Mouse (Mus musculus): ENCODE measurements around the gene Abraxas1.

Gene Abraxas1

DNA sequence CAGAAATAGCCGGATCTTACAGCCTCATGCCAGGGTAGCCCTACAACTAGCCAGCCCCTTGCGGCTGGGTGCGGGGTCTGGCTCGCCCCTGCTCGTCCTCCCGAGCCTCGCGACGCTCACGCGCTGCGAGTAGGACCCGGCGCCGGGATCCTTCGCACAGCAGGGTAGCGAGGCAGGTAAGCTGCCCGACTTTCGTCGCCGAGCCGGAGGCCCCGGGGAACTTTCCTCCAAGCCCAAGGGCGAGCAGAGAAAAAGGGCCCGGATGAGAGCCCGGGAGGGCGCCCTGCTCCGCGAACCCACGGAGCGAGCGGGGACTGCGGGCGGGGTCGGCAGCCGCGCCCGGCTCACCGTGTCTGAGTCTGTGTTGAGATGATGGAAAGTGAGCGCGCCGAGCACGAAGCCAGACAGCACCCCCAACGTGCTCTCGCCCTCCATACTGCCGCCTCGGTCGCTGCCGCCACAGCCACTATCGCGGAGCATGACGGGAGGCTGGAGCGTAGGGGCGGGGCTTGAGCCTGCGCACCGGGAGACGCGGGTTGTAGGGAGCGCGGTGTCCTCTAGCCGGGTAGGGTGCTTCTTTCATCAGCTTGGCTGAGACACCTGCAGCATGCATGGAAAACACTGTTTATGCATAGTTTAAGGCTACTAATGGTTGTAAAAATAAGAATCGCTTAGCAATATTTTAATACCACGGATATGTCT lies at the start of gene Abraxas1:
Gene Abraxas1 (minus strand): TSS at position 483 of the 702 bp plus-strand sequence.
- in situ Hi-C loops (cut with MboI; ENCODE audit: low pct_unique_long_range_greater_than_20kb in 1 of 2, low sequenced_read_pairs in 2 of 2, unreplicated experiment in 1 of 2): loop anchor here in 1 of 2 experiments (5.0 kb wide), 1 partner anchor 92 kb away; no protein-coding TSS in a partner anchor

- in situ Hi-C loops (cut with MboI; ENCODE audit: low pct_unique_long_range_greater_than_20kb in 1 of 2, low sequenced_read_pairs in 2 of 2, unreplicated experiment in 1 of 2): loop anchor here in 1 of 2 experiments (5.0 kb wide), 1 partner anchor 38 kb away; no protein-coding TSS in a partner anchor
Measured at GRCm38 (mm10) chr5:100869197-100869895, 48.6 kb upstream of the Abraxas1 start.

- in situ Hi-C loops (cut with MboI; ENCODE audit: low pct_unique_long_range_greater_than_20kb in 1 of 2, low sequenced_read_pairs in 2 of 2, unreplicated experiment in 1 of 2): loop anchor here in 1 of 2 experiments (5.0 kb wide), 1 partner anchor 41 kb away; no protein-coding TSS in a partner anchor
Measured at GRCm38 (mm10) chr5:100866183-100866582, 45.4 kb upstream of the Abraxas1 start.

DNA sequence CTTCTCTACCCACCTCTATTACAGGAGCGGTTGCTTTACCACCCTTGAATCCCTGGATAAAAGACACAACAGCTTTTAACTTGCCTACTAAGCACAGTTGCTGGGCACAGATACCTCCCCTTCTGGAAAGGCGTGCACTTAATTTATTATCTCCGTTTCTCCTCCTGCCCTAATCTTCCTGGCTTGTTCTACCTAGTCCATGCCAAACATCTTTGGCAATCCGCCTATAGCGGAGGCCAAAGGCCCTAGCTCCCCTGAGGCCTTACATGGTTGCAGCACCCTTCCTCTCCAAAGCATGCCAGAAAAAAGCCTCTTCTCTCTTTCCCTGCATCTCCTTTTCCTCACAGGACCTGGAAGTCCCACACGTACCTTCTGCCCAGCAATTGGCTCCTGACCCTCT lies 43.7 kb upstream of the Abraxas1 start:
- in situ Hi-C loops (cut with MboI; ENCODE audit: low pct_unique_long_range_greater_than_20kb in 1 of 2, low sequenced_read_pairs in 2 of 2, unreplicated experiment in 1 of 2): no loop called here

GRCm38 (mm10) chr5:100863091-100863490 lies 42.3 kb upstream of the Abraxas1 start:
- in situ Hi-C loops (cut with MboI; ENCODE audit: low pct_unique_long_range_greater_than_20kb in 1 of 2, low sequenced_read_pairs in 2 of 2, unreplicated experiment in 1 of 2): no loop called here

DNA sequence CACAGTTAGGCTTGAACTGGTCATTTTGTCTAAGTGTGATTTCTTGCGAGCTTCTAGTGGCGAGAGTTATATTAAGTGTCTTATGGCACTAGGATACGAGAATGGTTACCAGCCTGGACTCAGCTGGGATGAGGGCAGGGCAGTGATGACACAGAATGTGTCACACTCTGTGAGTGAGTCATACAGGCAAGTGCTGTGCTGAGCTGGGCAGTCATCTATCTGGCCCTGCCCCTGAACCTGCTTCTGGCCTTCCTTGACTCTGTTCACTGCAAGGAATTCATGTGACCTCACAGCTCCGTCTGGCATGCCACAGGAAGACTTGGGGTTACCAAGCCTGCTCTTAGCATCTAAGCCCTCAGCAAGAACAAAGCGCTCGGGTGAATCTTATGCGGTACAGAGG lies 41.0 kb upstream of the Abraxas1 start:
- in situ Hi-C loops (cut with MboI; ENCODE audit: low pct_unique_long_range_greater_than_20kb in 1 of 2, low sequenced_read_pairs in 2 of 2, unreplicated experiment in 1 of 2): no loop called here

- in situ Hi-C loops (cut with MboI; ENCODE audit: low pct_unique_long_range_greater_than_20kb in 1 of 2, low sequenced_read_pairs in 2 of 2, unreplicated experiment in 1 of 2): no loop called here
Measured at GRCm38 (mm10) chr5:100861140-100861539, 40.4 kb upstream of the Abraxas1 start.

- in situ Hi-C loops (cut with MboI; ENCODE audit: low pct_unique_long_range_greater_than_20kb in 1 of 2, low sequenced_read_pairs in 2 of 2, unreplicated experiment in 1 of 2): no loop called here
Measured at GRCm38 (mm10) chr5:100860417-100861053, 39.8 kb upstream of the Abraxas1 start.

- in situ Hi-C loops (cut with MboI; ENCODE audit: low pct_unique_long_range_greater_than_20kb in 1 of 2, low sequenced_read_pairs in 2 of 2, unreplicated experiment in 1 of 2): no loop called here
Measured at GRCm38 (mm10) chr5:100856552-100856951, 35.8 kb upstream of the Abraxas1 start.

DNA sequence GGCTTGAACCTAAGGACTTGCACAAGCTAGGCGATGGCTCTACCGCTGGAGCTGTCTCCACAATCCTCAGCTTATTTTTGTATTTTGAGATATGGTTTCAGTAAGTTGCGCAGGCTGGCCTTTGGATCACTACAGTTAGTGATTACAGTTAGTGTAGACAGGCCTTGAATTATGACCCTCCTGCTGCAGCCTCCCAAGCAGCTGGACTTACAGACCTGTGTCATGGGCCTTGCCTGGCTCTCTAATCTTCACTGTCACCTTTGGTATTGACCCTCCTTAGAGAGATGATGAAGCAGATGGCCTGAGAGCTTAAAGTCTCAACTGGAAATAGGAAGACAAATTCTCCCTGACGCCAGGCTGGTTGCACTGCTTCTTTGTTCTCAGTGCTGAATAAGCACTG lies 33.2 kb upstream of the Abraxas1 start:
- in situ Hi-C loops (cut with MboI; ENCODE audit: low pct_unique_long_range_greater_than_20kb in 1 of 2, low sequenced_read_pairs in 2 of 2, unreplicated experiment in 1 of 2): no loop called here

DNA sequence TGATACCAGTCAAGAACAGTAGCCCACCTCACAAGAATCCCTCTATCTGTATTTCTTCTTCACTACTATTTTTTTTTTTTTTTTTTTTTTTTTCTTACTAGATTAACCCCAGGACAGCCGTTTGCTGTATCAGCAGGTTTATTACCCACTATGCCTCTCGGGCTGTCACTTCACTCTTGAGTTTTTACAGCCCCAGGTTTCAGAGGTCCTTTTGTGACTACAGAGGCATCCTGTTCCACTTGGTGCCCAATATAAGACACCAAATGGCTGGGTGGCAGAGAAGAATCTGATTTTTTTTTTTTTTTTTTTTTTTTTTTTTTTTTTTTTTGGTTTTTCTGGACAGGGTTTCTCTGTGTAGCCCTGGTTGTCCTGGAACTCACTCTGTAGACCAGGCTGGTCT lies 26.4 kb upstream of the Abraxas1 start:
- in situ Hi-C loops (cut with MboI; ENCODE audit: low pct_unique_long_range_greater_than_20kb in 1 of 2, low sequenced_read_pairs in 2 of 2, unreplicated experiment in 1 of 2): loop anchor here in 1 of 2 experiments (10.0 kb wide), 1 partner anchor 818 kb away; the partner anchor contains the start of gene Nkx6-1

DNA sequence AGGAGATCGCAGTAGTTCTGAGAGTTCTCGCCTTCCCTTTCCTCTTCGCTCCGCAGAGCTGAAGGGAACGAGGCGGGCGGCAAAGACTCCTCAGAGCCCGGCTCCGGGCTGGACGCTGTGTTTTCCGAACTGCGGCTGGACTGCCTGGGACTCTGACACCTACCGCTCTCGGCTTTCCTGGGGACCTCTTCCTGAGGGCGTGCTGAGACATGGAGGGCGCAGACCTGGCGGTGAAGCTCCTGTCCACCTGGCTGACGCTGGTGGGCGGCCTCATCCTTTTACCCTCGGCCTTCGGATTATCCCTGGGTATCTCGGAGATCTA lies 25.8 kb upstream of the Abraxas1 start:
- in situ Hi-C loops (cut with MboI; ENCODE audit: low pct_unique_long_range_greater_than_20kb in 1 of 2, low sequenced_read_pairs in 2 of 2, unreplicated experiment in 1 of 2): loop anchor here in 1 of 2 experiments (10.0 kb wide), 1 partner anchor 818 kb away; the partner anchor contains the start of gene Nkx6-1

DNA sequence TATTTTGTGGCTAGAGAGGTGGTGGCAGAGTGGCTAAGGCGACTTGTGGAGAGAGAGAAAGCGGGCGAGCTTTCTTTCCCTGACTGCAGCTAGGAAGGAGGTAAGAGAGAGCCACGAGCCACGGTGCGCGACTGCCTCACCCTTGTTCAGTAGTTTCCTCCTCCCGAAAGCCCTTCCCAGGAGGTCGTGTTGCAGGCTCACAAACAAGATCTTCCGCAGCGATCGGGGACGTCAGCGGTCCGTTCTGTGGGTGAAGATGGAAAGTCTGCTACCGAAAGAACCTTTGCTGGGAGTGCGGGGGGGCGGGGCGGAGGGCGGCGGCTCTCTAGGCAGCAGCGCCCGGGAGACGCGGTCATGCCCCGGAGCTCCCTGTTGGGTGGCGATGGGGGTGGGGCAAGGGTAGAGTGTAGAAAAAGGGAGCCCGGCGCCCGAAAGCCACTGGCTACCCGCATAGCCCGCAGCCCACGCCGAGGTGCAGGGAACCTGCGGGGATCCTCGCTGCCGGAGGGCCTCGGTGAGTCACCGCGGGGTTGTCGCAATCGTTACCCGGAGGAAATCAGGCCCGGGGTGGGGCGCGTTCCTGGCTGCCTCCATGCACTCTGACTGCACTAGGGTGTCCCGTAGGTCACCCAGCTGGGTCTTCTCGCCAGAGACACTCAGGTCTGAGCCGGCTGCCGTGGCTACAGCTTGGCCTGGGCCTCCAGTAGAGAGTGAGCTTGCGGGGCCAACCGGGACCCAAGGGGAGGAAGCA lies 25.3 kb upstream of the Abraxas1 start:
- in situ Hi-C loops (cut with MboI; ENCODE audit: low pct_unique_long_range_greater_than_20kb in 1 of 2, low sequenced_read_pairs in 2 of 2, unreplicated experiment in 1 of 2): loop anchor here in 1 of 2 experiments (10.0 kb wide), 1 partner anchor 819 kb away; the partner anchor contains the start of gene Nkx6-1

DNA sequence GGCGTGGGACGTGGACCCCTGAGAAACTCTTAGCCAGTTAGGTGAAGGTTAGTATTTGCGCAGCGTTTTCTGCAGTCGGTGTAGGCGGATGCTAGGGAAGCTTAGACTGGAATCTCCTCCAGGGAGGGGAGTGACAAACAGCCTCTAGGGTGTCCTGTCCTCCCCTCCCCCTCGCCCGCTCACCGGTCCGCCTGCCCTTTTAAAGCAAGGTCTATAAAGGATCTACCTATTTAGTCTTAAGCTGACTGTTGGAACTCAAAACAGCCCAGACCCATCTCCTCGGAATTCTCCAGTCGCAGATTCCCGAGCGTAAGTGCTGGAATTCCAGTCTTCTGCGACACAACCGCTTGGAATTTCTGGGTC lies 24.7 kb upstream of the Abraxas1 start, which contains the start of gene Gpat3:
Gene Gpat3 (plus strand): TSS at position 229 of the 363 bp plus-strand sequence.
- in situ Hi-C loops (cut with MboI; ENCODE audit: low pct_unique_long_range_greater_than_20kb in 1 of 2, low sequenced_read_pairs in 2 of 2, unreplicated experiment in 1 of 2): loop anchor here in 1 of 2 experiments (10.0 kb wide), 1 partner anchor 819 kb away; the partner anchor contains the start of gene Nkx6-1

- in situ Hi-C loops (cut with MboI; ENCODE audit: low pct_unique_long_range_greater_than_20kb in 1 of 2, low sequenced_read_pairs in 2 of 2, unreplicated experiment in 1 of 2): loop anchor here in 1 of 2 experiments (10.0 kb wide), 1 partner anchor 820 kb away; the partner anchor contains the start of gene Nkx6-1
Measured at GRCm38 (mm10) chr5:100844485-100844884, 23.7 kb upstream of the Abraxas1 start.

DNA sequence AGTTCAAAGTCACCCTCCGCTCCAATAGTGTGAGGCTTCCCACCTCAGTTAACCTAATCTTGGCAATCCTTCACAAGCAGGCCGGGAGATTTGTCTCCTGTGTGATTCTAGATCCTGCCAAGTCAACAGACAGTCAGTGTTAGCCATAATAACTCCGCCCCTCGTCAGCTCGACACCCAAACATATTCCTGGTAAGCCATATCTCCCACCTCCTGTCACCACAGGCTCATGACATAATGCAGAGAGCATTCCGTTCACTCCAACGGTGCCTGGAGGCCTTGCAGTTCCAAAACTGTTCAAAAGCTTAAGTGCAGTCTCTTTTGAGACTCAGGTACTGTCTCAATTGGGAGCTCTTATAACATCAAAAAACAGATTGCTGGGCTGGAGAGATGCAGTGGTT lies 17.1 kb upstream of the Abraxas1 start:
- in situ Hi-C loops (cut with MboI; ENCODE audit: low pct_unique_long_range_greater_than_20kb in 1 of 2, low sequenced_read_pairs in 2 of 2, unreplicated experiment in 1 of 2): no loop called here

DNA sequence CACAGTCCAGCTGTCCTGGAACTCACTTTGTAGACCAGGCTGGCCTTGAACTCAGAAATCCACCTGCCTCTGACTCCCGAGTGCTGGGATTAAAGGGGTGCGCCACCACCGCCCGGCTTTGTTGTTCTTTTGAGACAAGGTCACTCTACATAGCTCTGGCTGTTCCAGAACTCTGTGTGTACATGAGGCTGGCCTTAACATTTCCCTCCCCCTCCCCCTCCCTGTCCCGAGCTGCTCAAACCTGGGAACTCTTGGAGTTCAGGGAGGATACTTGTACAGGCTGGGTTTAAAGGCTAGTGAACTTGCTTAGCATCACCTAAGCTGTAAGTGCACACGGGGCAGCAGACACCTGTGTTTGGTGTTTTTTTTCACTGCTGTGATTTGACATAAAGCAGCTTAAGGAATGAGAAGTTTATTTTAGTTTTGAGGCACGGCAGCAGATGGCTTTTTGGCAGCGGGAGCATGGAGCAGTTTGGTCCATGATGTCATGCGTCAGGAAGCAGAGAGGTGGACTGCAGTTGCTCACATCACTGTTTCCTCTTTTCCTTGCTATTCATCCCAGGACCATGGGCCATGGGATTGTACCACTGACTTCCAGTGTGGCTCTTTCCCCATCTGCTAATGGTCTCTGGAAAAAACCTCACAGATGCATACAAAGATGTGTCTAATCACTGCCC lies 15.2 kb upstream of the Abraxas1 start:
- in situ Hi-C loops (cut with MboI; ENCODE audit: low pct_unique_long_range_greater_than_20kb in 1 of 2, low sequenced_read_pairs in 2 of 2, unreplicated experiment in 1 of 2): no loop called here

GRCm38 (mm10) chr5:100833841-100834240 lies 13.1 kb upstream of the Abraxas1 start:
- in situ Hi-C loops (cut with MboI; ENCODE audit: low pct_unique_long_range_greater_than_20kb in 1 of 2, low sequenced_read_pairs in 2 of 2, unreplicated experiment in 1 of 2): loop anchor here in 1 of 2 experiments (5.0 kb wide), 1 partner anchor 78 kb away; no protein-coding TSS in a partner anchor

Data from mouse embryonic stem cell (cell line).